Mouse (Mus musculus) testis, adult 2 months (tissue): ENCODE data around the gene Mybpc3. TPM values are rescaled to one million over a fixed set of nuclear protein-coding genes. Genes with fewer than 3 reads are reported as not detected.
"Not testable (repeated sequence)": the region's sequence is repeated elsewhere in the genome, so short reads cannot be mapped to it uniquely, and the experiment has no call there.

ENCODE experiments used
- H3K27ac ChIP-seq: fragments of 200-500 bp; 2 replicates; pipeline ENCODE4 v1.5.1; 2012; ENCODE audit warnings: low read depth, low read length; ENCODE audit not compliant: control insufficient read depth, insufficient read depth
- H3K27me3 ChIP-seq: fragments of 200-500 bp; 2 replicates; pipeline ENCODE4 v1.6.1; 2012; ENCODE audit warnings: mild to moderate bottlenecking, low read length, moderate library complexity; ENCODE audit not compliant: control insufficient read depth, insufficient read depth
- H3K36me3 ChIP-seq: fragments of 200-500 bp; 2 replicates; pipeline ENCODE4 v1.6.1; 2012; ENCODE audit warnings: mild to moderate bottlenecking, low read length; ENCODE audit not compliant: control insufficient read depth, insufficient read depth
- H3K4me1 ChIP-seq: fragments of 200-500 bp; 2 replicates; pipeline ENCODE4 v1.6.1; 2012; ENCODE audit warnings: low read length; ENCODE audit not compliant: control insufficient read depth, insufficient read depth
- H3K4me3 ChIP-seq: fragments of 200-500 bp; 2 replicates; pipeline ENCODE4 v1.5.1; 2012; ENCODE audit warnings: low read depth, mild to moderate bottlenecking, low read length, moderate library complexity, mixed read lengths; ENCODE audit not compliant: control insufficient read depth
- CTCF ChIP-seq: fragments of 200-500 bp; IDR thresholded peaks from 2 replicates; pipeline ENCODE4 v1.5.1; 2012; ENCODE audit warnings: low read depth, mild to moderate bottlenecking, inconsistent platforms, low read length, moderate library complexity; ENCODE audit not compliant: control insufficient read depth, insufficient read depth, insufficient replicate concordance
- POLR2A ChIP-seq: fragments of 200-500 bp; IDR thresholded peaks from 2 replicates; pipeline ENCODE4 v1.6.1; 2012; ENCODE audit warnings: low read depth, mild to moderate bottlenecking, inconsistent platforms, low read length, moderate library complexity; ENCODE audit not compliant: control insufficient read depth
- polyA plus RNA-seq: library from polyadenylated mRNA; depleted of rRNA; stranded (reverse); fragments of >200 nt; gene quantifications from 2 replicates; pipeline ENCODE4 v1.2.3, GENCODE M21; 2012

Gene Mybpc3
- polyA plus RNA-seq, 1 experiment = 0.04 TPM

DNA sequence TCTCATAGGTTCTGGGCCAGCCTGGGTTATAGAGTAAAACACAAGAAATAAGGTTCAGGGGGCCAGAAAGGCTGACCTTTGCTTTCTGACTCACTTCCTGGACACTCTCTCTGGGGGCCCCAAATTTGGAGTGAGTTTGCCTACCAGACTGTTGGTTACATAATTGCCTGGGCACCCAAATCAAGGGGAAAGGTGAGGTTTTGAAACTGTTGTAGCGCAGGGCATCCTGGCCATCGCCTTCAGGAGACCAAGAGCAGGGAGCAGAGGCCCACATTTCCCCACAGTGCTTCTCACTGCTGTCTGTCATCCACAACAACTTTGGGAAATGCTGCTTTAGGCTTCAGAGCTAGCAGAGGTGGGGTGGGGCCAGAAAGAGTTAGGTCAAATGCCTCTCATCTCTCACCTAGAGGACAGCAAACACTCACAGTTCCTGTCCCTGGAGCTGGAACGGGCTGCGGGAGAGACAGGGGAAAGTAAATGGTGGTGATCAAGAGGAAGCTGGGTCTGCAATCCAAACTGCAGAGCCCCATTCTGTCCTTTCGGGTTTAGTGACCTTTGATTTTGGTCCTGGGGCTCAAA is 8.0 kb upstream of the Mybpc3 start:
- peaks cover 1% of the 10 kb centered on the region for H3K4me1 ChIP-seq
- no peaks in the 10 kb centered on the region for H3K27me3 ChIP-seq
- H3K27ac ChIP-seq = no peak overlapping the region
- TF ChIP-seq CTCF (no peak), POLR2A (no peak)
- no peaks in the 10 kb centered on the region for H3K36me3 ChIP-seq
- no peak overlapping the region for H3K4me3 ChIP-seq

GRCm38 (mm10) chr2:91110429-91110828 is 7.5 kb upstream of the Mybpc3 start:
- peaks cover 5% of the 10 kb centered on the region for H3K4me1 ChIP-seq
- H3K4me3 ChIP-seq = no peak overlapping the region
- H3K36me3 ChIP-seq = no peaks in the 10 kb centered on the region
- no peaks in the 10 kb centered on the region for H3K27me3 ChIP-seq
- H3K27ac ChIP-seq = no peak overlapping the region
- TF ChIP-seq CTCF (no peak), POLR2A (no peak)

DNA sequence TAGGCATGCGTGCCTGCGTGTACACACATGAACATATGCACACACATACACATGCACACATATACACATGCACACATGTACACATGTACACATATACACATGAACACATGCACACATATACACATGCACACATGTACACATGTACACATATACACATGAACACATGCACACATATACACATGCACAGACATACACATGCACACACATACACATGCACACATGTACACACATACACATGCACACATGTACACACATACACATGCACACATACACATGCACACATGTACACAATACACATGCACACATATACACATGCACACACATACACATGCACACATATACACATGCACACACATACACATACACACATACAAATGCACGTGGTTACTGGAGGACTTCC is 6.1 kb upstream of the Mybpc3 start:
- not testable (repeated sequence) for H3K27me3 ChIP-seq, H3K27ac ChIP-seq, H3K4me1 ChIP-seq, H3K36me3 ChIP-seq, H3K4me3 ChIP-seq

- H3K27me3 ChIP-seq = no peaks in the 10 kb centered on the region
- no peak overlapping the region for H3K4me3 ChIP-seq
- no peak overlapping the region for H3K27ac ChIP-seq
- no peaks in the 10 kb centered on the region for H3K36me3 ChIP-seq
- TF ChIP-seq CTCF (no peak), POLR2A (no peak)
- H3K4me1 ChIP-seq = peaks cover 5% of the 10 kb centered on the region
Observed at GRCm38 (mm10) chr2:91112491-91112890, 5.5 kb upstream of the Mybpc3 start.

DNA sequence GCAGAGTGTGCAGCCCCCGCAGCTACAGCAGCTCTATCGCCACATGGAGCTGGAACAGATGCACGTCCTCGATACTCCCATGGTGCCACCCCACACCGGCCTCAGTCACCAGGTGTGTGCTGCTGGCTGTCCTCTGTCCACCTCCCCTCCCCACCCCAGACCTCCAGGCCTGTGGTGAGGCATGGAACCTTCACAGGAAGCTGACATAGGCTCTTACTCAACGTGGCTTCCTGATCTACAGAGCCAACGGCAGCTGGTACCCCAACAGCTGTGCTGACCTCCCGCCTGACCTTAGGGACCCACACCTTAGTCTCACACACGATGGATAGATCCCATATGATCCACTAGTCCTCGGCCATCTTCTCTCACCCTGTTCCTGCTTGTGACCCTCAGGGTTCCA is 4.6 kb upstream of the Mybpc3 start:
- Histone ChIP-seq H3K4me1 (peaks cover 5% of the 10 kb centered on the region), H3K36me3 (no peaks in the 10 kb centered on the region), H3K27me3 (no peaks in the 10 kb centered on the region), H3K27ac (no peak overlapping the region), H3K4me3 (no peak overlapping the region)
- no peak for TF ChIP-seq POLR2A
- TF ChIP-seq CTCF = no peak

GRCm38 (mm10) chr2:91113852-91114251 is 4.1 kb upstream of the Mybpc3 start:
- H3K27ac ChIP-seq = no peak overlapping the region
- H3K4me3 ChIP-seq = no peak overlapping the region
- H3K4me1 ChIP-seq = peaks cover 5% of the 10 kb centered on the region
- H3K36me3 ChIP-seq = no peaks in the 10 kb centered on the region
- H3K27me3 ChIP-seq = no peaks in the 10 kb centered on the region
- TF ChIP-seq CTCF (no peak), POLR2A (no peak)

DNA sequence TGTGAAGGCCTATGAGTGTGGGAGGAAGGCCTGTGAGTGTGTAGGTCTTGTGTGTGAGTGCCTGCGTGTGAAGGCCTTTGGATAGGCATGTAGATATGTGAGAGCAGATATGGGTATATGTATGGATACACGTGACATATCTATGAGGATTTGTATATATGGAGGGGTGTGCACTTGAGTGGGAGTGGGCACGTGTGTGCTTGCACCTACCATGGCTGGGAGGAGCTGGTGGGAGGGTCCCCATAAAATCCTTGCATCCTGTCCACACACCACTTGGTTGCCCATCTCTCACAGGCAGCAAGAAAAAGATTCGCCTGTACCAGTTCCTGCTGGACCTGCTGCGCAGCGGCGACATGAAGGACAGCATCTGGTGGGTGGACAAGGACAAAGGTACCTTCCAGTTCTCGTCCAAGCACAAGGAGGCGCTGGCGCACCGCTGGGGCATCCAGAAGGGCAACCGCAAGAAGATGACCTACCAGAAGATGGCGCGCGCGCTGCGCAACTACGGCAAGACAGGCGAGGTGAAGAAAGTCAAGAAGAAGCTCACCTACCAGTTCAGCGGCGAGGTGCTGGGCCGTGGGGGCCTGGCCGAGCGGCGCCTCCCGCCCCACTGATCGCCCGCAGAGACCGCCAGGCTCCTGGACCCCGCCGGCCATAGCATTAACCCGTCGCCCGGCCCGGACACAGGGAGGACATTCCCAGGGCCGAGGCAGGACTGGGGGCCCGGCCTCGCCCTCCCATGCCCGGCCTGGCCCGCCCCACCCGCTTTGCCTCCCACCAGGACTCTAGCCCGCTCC is 3.0 kb upstream of the Mybpc3 start:
- no peaks in the 10 kb centered on the region for H3K36me3 ChIP-seq
- no peaks in the 10 kb centered on the region for H3K27me3 ChIP-seq
- peak overlapping the region; percentile 48 for H3K4me3 ChIP-seq
- peaks cover 5% of the 10 kb centered on the region for H3K4me1 ChIP-seq
- H3K27ac ChIP-seq = no peak overlapping the region
- TF ChIP-seq CTCF (peak; percentile 94), POLR2A (no peak)
